Mouse (Mus musculus) liver, adult 2 months (tissue): ENCODE data around the gene Dgki. TPM values are rescaled to one million over a fixed set of nuclear protein-coding genes. Genes with fewer than 3 reads are reported as not detected.

Experiments
- DNase-seq: peaks from one replicate; pipeline ENCODE4 v3.0.0-alpha.2; 2011; ENCODE audit warnings: low read depth, low spot score; ENCODE audit errors: extremely low read depth
- H3K27ac ChIP-seq: fragments of 200-500 bp; replicated peaks from 2 replicates; pipeline ENCODE4 v1.5.1; 2012; ENCODE audit warnings: low read depth, mild to moderate bottlenecking, control low read depth, inconsistent platforms, low read length; ENCODE audit not compliant: insufficient read depth
- H3K27me3 ChIP-seq: fragments of 200-500 bp; 2 replicates; pipeline ENCODE4 v1.6.1; 2012; ENCODE audit warnings: mild to moderate bottlenecking, moderate library complexity, low read length, inconsistent platforms; ENCODE audit not compliant: control insufficient read depth, insufficient read depth
- H3K36me3 ChIP-seq: fragments of 200-500 bp; 2 replicates; pipeline ENCODE4 v1.6.1; 2012; ENCODE audit warnings: low read length, inconsistent platforms; ENCODE audit not compliant: control insufficient read depth, insufficient read depth
- H3K4me1 ChIP-seq: fragments of 200-500 bp; 2 replicates; pipeline ENCODE4 v1.6.1; 2011; ENCODE audit warnings: low read length; ENCODE audit not compliant: control insufficient read depth, insufficient read depth
- H3K4me3 ChIP-seq: fragments of 200-500 bp; 2 replicates; pipeline ENCODE4 v1.5.1; 2011; ENCODE audit warnings: low read depth, mild to moderate bottlenecking, control low read depth, low read length, moderate library complexity; ENCODE audit not compliant: insufficient read depth
- H3K79me2 ChIP-seq: fragments of 200-500 bp; 2 replicates; pipeline ENCODE4 v1.6.1; 2012; ENCODE audit warnings: inconsistent platforms, mild to moderate bottlenecking, low read length, moderate library complexity; ENCODE audit not compliant: control insufficient read depth, insufficient read depth
- H3K9ac ChIP-seq: fragments of 200-500 bp; 2 replicates; pipeline ENCODE4 v1.6.1; 2012; ENCODE audit warnings: low read depth, mild to moderate bottlenecking, control low read depth, inconsistent platforms, low read length
- CTCF ChIP-seq: fragments of 200-500 bp; IDR thresholded peaks from 2 replicates; pipeline ENCODE4 v1.5.1; 2011; ENCODE audit warnings: low read depth, low read length, control low read depth
- POLR2A ChIP-seq: fragments of 200-500 bp; IDR thresholded peaks from 2 replicates; pipeline ENCODE4 v1.6.1; 2011; ENCODE audit warnings: low read length, control low read depth; ENCODE audit not compliant: insufficient read depth; ENCODE audit errors: extremely low read depth
- WGBS: fragments of 180-500 bp; shearing (Covaris S2); methylation state at CpG from one replicate; pipeline ENCODE4 v1.1.7; 2018; 5-methylcytosine and 5-hydroxymethylcytosine counted together
- polyA plus RNA-seq: library from polyadenylated mRNA; depleted of rRNA; stranded (reverse); fragments of >200 nt; gene quantifications from 2 replicates; pipeline ENCODE4 v1.2.3, GENCODE M21; 2012
- total RNA-seq: library from RNA; depleted of rRNA; stranded (reverse); fragments of >200 nt; gene quantifications from 2 replicates; pipeline ENCODE4 v1.2.3, GENCODE M21; 2014

Dgki gene
- total and polyA plus RNA-seq, 2 experiments, result 0.09 TPM; not detected in 1

DNA sequence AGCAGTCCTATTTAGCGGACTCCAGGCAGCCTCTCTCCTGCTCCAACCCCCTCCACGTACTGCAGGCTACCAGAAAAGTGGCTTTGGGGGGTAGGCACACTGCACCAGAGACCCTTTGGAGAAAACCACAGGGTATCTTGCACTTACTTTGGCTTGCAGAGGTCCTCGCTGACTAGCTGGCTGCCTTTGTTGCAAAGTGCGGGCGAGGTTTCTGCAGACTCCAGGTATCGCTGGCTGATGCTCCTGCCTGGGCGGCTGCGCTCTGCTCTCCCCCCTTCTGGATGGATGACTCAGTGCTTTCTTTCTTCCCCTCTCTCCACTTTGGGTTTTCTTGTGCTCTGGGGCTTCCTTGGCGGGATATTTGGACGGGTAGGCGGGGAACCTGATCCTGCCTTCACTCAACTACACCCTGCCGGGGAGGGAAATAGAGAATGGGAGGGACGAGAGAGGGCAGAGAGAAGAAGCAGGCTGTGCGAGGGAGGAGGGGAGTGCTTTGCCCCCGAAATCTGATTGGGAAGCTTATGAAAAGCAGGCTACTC, 490.2 kb downstream of the Dgki start, which contains the start of gene Ptn:
Gene Ptn, minus strand, starts transcription at position 474 of the 539 bp plus-strand sequence.
- no peak within 1 kb of the TSS for H3K9ac ChIP-seq
- H3K4me3 ChIP-seq, result no peak within 1 kb of the TSS
- WGBS, result 6% methylated on average over 15 of the region's 15 CpGs
- H3K79me2 ChIP-seq, result no peaks in the 10 kb centered on the region
- no peak for DNase-seq
- no peaks in the 10 kb centered on the region for H3K36me3 ChIP-seq
- TF ChIP-seq POLR2A (no peak), CTCF (no peak)
- no peaks in the 10 kb centered on the region for H3K4me1 ChIP-seq
- no peaks in the 10 kb centered on the region; the same call in 1 of the 2 replicates for H3K27me3 ChIP-seq
- H3K27ac ChIP-seq, result no peak within 1 kb of the TSS

DNA sequence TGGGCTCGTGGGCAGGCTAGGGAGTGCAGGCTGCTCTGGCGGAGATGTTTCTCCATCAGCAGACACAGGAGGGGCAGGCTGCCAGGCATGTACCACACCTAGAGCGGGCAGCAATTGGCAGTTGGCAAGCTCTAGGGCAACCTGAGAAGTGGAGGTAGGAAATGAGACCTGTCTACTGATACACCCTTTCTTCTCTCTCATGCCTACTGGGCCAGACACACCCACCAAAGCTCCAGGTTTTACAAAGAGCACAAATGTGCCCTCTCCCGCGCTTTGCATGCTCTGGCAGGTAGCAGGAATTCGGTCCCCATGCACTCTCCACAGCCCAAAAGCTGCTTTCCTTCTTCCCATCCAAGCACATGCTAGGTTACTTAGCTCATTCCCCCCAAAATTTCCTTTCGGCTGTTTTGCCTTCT, 490.7 kb downstream of the Dgki start:
- WGBS, result 28% methylated on average over 7 of the region's 7 CpGs
- H3K9ac ChIP-seq, result no peak overlapping the region

DNA sequence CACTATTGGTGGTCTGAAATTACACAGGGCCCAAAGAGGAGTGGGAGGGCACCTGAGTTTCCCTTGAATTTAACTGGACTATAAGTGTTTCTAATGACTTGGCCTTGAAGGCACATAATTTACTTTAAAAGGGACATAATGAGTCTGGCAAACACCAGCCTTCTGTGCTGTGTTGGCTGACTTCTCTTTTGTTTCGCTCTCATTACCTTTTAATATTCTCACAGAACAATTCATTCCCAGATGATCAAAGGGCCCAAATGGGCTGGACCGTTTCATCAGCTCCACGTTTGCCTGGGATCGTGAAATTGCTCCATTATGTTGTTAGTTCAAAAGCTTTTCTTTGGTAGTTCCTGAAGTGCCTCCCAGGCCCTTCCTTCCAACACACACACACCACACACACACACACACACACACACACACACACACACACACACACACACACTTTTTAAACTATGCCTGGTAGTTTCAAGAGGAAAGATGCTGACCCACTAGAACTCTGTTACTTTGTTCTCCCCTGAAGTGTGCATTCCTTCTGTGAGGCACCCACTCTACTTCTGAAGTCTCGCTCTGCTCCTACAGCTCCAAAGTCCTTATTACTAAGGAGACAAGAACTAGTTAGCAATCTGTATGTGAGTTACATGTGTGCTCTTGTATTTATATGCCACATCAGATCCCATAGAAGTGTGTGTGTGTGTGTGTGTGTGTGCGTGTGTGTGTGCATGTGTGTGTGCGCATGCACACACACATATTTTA, 491.5 kb downstream of the Dgki start:
- WGBS, result 84% methylated on average over 7 of the region's 7 CpGs
- no peaks in the 10 kb centered on the region for H3K79me2 ChIP-seq
- no peak for DNase-seq
- H3K27ac ChIP-seq, result no peak overlapping the region
- no peaks in the 10 kb centered on the region; the same call in 1 of the 2 replicates for H3K27me3 ChIP-seq
- H3K36me3 ChIP-seq, result no peaks in the 10 kb centered on the region
- no peak overlapping the region for H3K4me3 ChIP-seq
- TF ChIP-seq POLR2A (no peak), CTCF (no peak)
- no peaks in the 10 kb centered on the region for H3K4me1 ChIP-seq
- H3K9ac ChIP-seq, result no peak overlapping the region

More for the DNA sequence above, 490.7 kb downstream of the Dgki start:
- Histone ChIP-seq H3K4me3 (no peak overlapping the region), H3K79me2 (no peaks in the 10 kb centered on the region), H3K27ac (no peak overlapping the region), H3K27me3 (no peaks in the 10 kb centered on the region; the same call in 1 of the 2 replicates), H3K4me1 (no peaks in the 10 kb centered on the region), H3K36me3 (no peaks in the 10 kb centered on the region)
- no peak for TF ChIP-seq CTCF
- no peak for TF ChIP-seq POLR2A
- no peak for DNase-seq

DNA sequence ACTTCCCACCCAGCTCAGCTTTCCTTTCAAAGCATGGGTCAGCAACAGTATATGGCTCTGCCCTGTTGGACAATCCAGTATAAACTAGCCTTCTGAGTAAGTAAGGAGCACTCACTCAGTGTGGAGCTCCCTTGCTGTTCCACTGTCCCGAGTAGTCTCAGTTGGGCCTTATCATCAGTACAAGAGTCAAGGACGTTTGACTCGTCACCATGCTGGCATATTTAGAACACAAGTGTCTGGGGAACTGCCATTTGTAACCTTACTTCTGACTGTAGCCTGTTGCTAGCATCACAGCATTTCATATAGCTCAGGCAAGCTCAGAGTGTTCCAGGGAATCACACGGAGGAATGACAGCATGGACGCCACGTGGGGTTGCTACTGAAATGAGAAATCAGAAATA, 493.1 kb downstream of the Dgki start:
- H3K4me1 ChIP-seq, result no peaks in the 10 kb centered on the region
- H3K36me3 ChIP-seq, result no peaks in the 10 kb centered on the region
- 67% methylated on average over 6 of the region's 6 CpGs for WGBS
- no peak overlapping the region for H3K4me3 ChIP-seq
- no peak for DNase-seq
- TF ChIP-seq POLR2A (no peak), CTCF (no peak)
- no peaks in the 10 kb centered on the region for H3K79me2 ChIP-seq
- no peaks in the 10 kb centered on the region; the same call in 1 of the 2 replicates for H3K27me3 ChIP-seq
- no peak overlapping the region for H3K27ac ChIP-seq
- no peak overlapping the region for H3K9ac ChIP-seq

DNA sequence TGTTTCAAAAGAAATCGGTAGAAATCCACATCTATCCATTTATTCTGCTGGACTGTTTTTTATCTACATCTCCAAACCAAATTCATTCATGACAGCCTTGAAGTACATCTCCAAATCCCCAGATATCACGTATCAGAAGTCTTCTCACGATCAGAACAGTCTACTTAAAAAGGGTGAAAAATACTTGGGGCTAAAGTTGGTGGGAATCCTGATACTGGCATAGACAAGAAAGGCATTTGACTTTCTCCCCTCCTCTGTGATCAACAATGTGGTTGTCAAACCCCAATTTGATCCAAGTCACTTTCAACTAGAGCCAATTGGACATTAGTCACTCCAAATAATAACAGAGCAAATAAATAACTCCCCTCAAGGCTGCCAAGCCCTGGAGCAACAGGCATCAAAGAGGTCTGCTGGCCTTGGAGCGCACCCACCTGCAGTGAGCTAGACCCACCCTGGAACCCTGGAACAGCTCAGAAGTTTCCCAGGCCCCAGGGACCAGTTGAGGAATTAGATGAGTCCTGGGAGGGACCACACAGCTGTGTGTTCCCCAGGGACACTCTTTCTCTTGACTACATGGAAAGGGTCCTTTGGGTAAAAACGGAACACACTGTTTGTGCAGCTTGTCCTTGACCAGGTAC, 499.6 kb downstream of the Dgki start:
- Histone ChIP-seq H3K4me1 (no peaks in the 10 kb centered on the region), H3K27ac (no peak overlapping the region), H3K9ac (no peak overlapping the region), H3K36me3 (no peaks in the 10 kb centered on the region), H3K27me3 (no peaks in the 10 kb centered on the region), H3K79me2 (no peaks in the 10 kb centered on the region), H3K4me3 (no peak overlapping the region)
- WGBS, result 81% methylated on average over 5 of the region's 5 CpGs
- TF ChIP-seq POLR2A (no peak), CTCF (no peak)
- no peak for DNase-seq
